Mouse (Mus musculus) kidney, adult 11 months (tissue): ENCODE measurements around the gene Nomo1.

Experiments
- DNase-seq: peaks from one replicate; pipeline ENCODE4 v3.0.0; 2022

Nomo1 gene

GRCm38 (mm10) chr7:46033109-46033869, at the start of gene Nomo1:
Gene Nomo1 (plus strand): TSS chr7:46033698.
- peak; percentile 95 for DNase-seq

GRCm38 (mm10) chr7:45986893-45987292, 46.6 kb upstream of the Nomo1 start:
- DNase-seq: no peak

- DNase-seq: no peak
Measured at GRCm38 (mm10) chr7:45988344-45988743, 45.2 kb upstream of the Nomo1 start.

- no peak for DNase-seq
Measured at GRCm38 (mm10) chr7:45992470-45992869, 41.0 kb upstream of the Nomo1 start.

GRCm38 (mm10) chr7:46000577-46000976, 32.9 kb upstream of the Nomo1 start:
- no peak for DNase-seq

- DNase-seq: no peak
Measured at GRCm38 (mm10) chr7:46002748-46003147, 30.8 kb upstream of the Nomo1 start.

GRCm38 (mm10) chr7:46009578-46009977, 23.9 kb upstream of the Nomo1 start:
- peak; percentile 51 for DNase-seq

- DNase-seq: no peak
Measured at GRCm38 (mm10) chr7:46012121-46012520, 21.4 kb upstream of the Nomo1 start.

- DNase-seq: no peak
Measured at GRCm38 (mm10) chr7:46013266-46014010, 20.1 kb upstream of the Nomo1 start.

- DNase-seq: no peak
Measured at GRCm38 (mm10) chr7:46019594-46019993, 13.9 kb upstream of the Nomo1 start.

- DNase-seq: no peak
Measured at GRCm38 (mm10) chr7:46021951-46022350, 11.5 kb upstream of the Nomo1 start.

- DNase-seq: no peak
Measured at GRCm38 (mm10) chr7:46025436-46025835, 8.1 kb upstream of the Nomo1 start.

- DNase-seq: no peak
Measured at GRCm38 (mm10) chr7:46028681-46029080, 4.8 kb upstream of the Nomo1 start.

GRCm38 (mm10) chr7:46029299-46030144, 4.0 kb upstream of the Nomo1 start:
- DNase-seq: no peak

- DNase-seq: peak; percentile 90
Measured at GRCm38 (mm10) chr7:46030145-46030488, 3.4 kb upstream of the Nomo1 start, which contains the start of gene Abcc6. Gene Abcc6 (minus strand): TSS chr7:46030302.

- DNase-seq: no peak
Measured at GRCm38 (mm10) chr7:46031075-46031474, 2.4 kb upstream of the Nomo1 start.

GRCm38 (mm10) chr7:46033870-46034337, 406 bp downstream of the Nomo1 start:
- no peak for DNase-seq

- DNase-seq: no peak
Measured at GRCm38 (mm10) chr7:46034991-46035390, 1.5 kb downstream of the Nomo1 start.

- no peak for DNase-seq
Measured at GRCm38 (mm10) chr7:46035468-46035867, 2.0 kb downstream of the Nomo1 start.

- DNase-seq: no peak
Measured at GRCm38 (mm10) chr7:46037433-46037832, 3.9 kb downstream of the Nomo1 start.

- no peak for DNase-seq
Measured at GRCm38 (mm10) chr7:46039873-46040272, 6.4 kb downstream of the Nomo1 start.

- DNase-seq: no peak
Measured at GRCm38 (mm10) chr7:46044106-46044505, 10.6 kb downstream of the Nomo1 start.

- no peak for DNase-seq
Measured at GRCm38 (mm10) chr7:46045882-46046281, 12.4 kb downstream of the Nomo1 start.
